Mouse (Mus musculus): ENCODE measurements around the gene Lrrk1. TPM values are rescaled to one million over a fixed set of nuclear protein-coding genes. Genes with fewer than 3 reads are reported as not detected.

The Lrrk1 gene
- polyA plus RNA-seq, 1 experiment from 2014 or later, result 11.9 TPM

DNA sequence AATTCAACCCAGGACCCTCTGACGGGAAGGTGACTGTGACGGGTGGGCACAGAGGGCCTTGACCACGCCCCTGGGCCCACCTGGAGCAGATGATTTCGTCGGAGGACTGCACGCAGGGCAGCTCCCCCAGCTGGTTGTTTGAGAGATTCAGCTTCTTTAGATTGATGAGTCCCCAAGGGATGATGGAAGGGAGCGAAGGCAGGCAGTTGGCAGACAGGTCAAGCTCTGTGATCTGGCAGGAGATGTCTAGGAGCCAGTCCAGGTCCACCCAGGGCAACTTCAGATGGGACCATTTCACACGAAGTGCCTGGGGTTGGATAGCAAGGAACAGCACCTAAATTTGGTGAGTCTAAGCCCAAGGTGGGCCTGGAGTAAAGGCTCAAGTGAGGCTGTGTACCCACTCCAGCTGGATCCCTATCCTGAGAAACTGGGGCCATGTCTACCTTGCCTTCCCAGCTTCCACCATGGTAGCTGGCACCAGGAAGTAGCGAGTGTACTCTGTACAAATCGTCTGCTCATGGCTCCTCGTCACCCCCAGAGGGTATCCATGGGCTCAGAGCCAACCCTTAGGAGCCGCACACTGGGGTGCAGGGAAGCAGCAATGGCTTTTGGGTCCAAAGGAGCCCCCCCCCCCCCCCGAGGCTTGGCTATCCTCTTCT is 79.4 kb downstream of the Lrrk1 start:
- DNase-seq (ENCODE audit: low spot score), result no peak
- Histone ChIP-seq H3K27me3 (replicated peaks; ENCODE audit: control insufficient read depth, insufficient read depth, low read length) (no peaks in the 10 kb centered on the region), H3K36me3 (ENCODE audit: control insufficient read depth, insufficient read depth, low read length) (0 out of 2 replicates have a peak, but pooled peaks cover 12% of the 10 kb centered on the region), H3K4me3 (ENCODE audit: low read depth, low read length) (no peak overlapping the region), H3K27ac (replicated peaks; ENCODE audit: low read depth, low read length) (no peak overlapping the region), H3K4me1 (ENCODE audit: control insufficient read depth, insufficient read depth, low read length) (0 out of 2 replicates have a peak, but pooled peaks cover 4% of the 10 kb centered on the region), H3K9me3 (ENCODE audit: control insufficient read depth, low read length) (no peaks in the 10 kb centered on the region), H3K9ac (ENCODE audit: low read depth, low read length) (no peak overlapping the region), H3K4me2 (ENCODE audit: low read depth, low read length) (no peak overlapping the region)
- WGBS, result 72% methylated on average over 12 of the region's 13 CpGs
- ATAC-seq (ENCODE audit: low read depth), result no peak

GRCm38 (mm10) chr7:66307791-66308190 is 80.4 kb downstream of the Lrrk1 start:
- no peak overlapping the region for H3K4me2 ChIP-seq (ENCODE audit: low read depth, low read length)
- WGBS, result 85% methylated on average over 2 of the region's 2 CpGs

DNA sequence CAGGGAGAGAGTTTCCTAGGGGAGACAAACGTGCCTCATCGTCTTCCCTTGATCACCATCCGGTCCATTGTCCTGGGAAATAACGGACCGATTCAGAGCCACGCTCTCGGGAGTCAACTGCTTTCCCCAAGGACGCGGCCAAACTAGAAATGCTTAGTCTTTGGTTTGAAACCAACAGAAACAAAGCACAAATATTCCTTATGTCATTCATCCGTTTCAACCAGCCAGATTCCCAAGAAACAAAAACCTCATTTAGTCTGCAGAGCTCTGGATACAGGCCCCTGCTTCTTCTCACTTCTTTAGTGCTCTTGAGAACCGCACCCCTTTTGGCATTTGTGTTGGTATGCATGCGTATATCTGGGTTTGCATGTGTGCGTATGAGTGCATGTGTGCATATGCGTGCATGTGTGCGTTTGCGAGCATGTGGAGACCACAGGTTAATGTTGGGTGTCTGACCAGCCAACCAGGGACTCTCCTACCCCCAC is 82.4 kb downstream of the Lrrk1 start:
- H3K27ac ChIP-seq (replicated peaks; ENCODE audit: low read depth, low read length), result peak overlapping the region; percentile 22; the same call in 1 of the 2 replicates
- no peak for DNase-seq (ENCODE audit: low spot score)

More at GRCm38 (mm10) chr7:66307791-66308190, 80.4 kb downstream of the Lrrk1 start:
- Histone ChIP-seq H3K36me3 (ENCODE audit: control insufficient read depth, insufficient read depth, low read length) (0 out of 2 replicates have a peak, but pooled peaks cover 12% of the 10 kb centered on the region), H3K27ac (replicated peaks; ENCODE audit: low read depth, low read length) (no peak overlapping the region), H3K9me3 (ENCODE audit: control insufficient read depth, low read length) (no peaks in the 10 kb centered on the region), H3K27me3 (replicated peaks; ENCODE audit: control insufficient read depth, insufficient read depth, low read length) (no peaks in the 10 kb centered on the region), H3K4me3 (ENCODE audit: low read depth, low read length) (no peak overlapping the region), H3K9ac (ENCODE audit: low read depth, low read length) (no peak overlapping the region; the same call in 1 of the 2 replicates), H3K4me1 (ENCODE audit: control insufficient read depth, insufficient read depth, low read length) (0 out of 2 replicates have a peak, but pooled peaks cover 4% of the 10 kb centered on the region)
- ATAC-seq (ENCODE audit: low read depth), result no peak
- DNase-seq (ENCODE audit: low spot score), result no peak

GRCm38 (mm10) chr7:66304993-66305713 is 83.0 kb downstream of the Lrrk1 start:
- Histone ChIP-seq H3K27me3 (replicated peaks; ENCODE audit: control insufficient read depth, insufficient read depth, low read length) (no peaks in the 10 kb centered on the region), H3K9me3 (ENCODE audit: control insufficient read depth, low read length) (no peaks in the 10 kb centered on the region), H3K4me3 (ENCODE audit: low read depth, low read length) (no peak overlapping the region), H3K27ac (replicated peaks; ENCODE audit: low read depth, low read length) (peak overlapping the region; percentile 22; the same call in 1 of the 2 replicates), H3K9ac (ENCODE audit: low read depth, low read length) (no peak overlapping the region), H3K4me1 (ENCODE audit: control insufficient read depth, insufficient read depth, low read length) (no peaks in the 10 kb centered on the region), H3K4me2 (ENCODE audit: low read depth, low read length) (no peak overlapping the region), H3K36me3 (ENCODE audit: control insufficient read depth, insufficient read depth, low read length) (0 out of 2 replicates have a peak, but pooled peaks cover 12% of the 10 kb centered on the region)
- WGBS, result 77% methylated on average over 8 of the region's 8 CpGs
- DNase-seq (ENCODE audit: low spot score) (no peak), ATAC-seq (ENCODE audit: low read depth) (no peak)

More for the DNA sequence above, 82.4 kb downstream of the Lrrk1 start:
- Histone ChIP-seq H3K4me1 (ENCODE audit: control insufficient read depth, insufficient read depth, low read length) (no peaks in the 10 kb centered on the region), H3K36me3 (ENCODE audit: control insufficient read depth, insufficient read depth, low read length) (0 out of 2 replicates have a peak, but pooled peaks cover 12% of the 10 kb centered on the region), H3K9ac (ENCODE audit: low read depth, low read length) (no peak overlapping the region), H3K9me3 (ENCODE audit: control insufficient read depth, low read length) (no peaks in the 10 kb centered on the region), H3K27me3 (replicated peaks; ENCODE audit: control insufficient read depth, insufficient read depth, low read length) (no peaks in the 10 kb centered on the region), H3K4me2 (ENCODE audit: low read depth, low read length) (no peak overlapping the region), H3K4me3 (ENCODE audit: low read depth, low read length) (no peak overlapping the region)
- WGBS, result 75% methylated on average over 16 of the region's 16 CpGs
- ATAC-seq (ENCODE audit: low read depth), result no peak

DNA sequence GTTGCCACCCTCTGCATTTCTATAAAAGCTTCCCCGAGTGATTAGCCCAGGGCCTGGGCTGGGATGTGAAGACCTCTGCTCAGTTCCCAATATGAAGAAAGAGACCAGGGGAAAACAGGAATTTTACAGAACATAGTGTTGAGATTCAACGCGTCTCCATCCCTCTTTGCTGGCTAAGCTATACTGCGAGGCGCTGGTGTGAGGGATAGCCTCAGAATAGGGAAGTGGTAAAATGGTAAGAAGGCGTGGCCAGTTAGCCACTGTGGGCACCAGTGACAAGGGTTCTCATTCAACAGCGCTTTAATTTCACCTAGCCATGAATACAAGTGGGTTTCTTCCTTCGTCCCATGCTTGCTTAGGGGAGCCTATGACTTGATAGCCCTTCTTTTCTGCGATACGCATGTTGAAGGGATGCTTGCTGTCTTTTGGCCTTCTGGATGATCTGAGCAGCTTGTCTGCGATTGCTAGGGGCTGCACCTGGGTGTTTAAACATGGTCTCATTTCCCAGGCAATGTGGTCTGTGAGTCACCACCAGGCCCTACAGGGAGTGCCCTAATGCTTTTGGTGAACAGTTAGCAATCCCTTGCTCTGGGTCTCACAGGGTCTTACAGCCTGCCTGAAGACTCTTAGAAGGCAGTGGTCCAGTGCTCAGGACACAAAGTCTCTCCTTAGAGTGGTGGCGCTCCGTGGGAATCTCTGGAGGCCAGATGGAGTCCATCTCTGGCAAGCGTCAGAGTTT is 84.1 kb downstream of the Lrrk1 start:
- no peak overlapping the region for H3K4me2 ChIP-seq (ENCODE audit: low read depth, low read length)
- no peak overlapping the region for H3K4me3 ChIP-seq (ENCODE audit: low read depth, low read length)
- no peak overlapping the region for H3K27ac ChIP-seq (replicated peaks; ENCODE audit: low read depth, low read length)
- DNase-seq (ENCODE audit: low spot score) (no peak), ATAC-seq (ENCODE audit: low read depth) (no peak)
- 89% methylated on average over 14 of the region's 14 CpGs for WGBS
- no peaks in the 10 kb centered on the region for H3K9me3 ChIP-seq (ENCODE audit: control insufficient read depth, low read length)
- 0 out of 2 replicates have a peak, but pooled peaks cover 12% of the 10 kb centered on the region for H3K36me3 ChIP-seq (ENCODE audit: control insufficient read depth, insufficient read depth, low read length)
- no peak overlapping the region for H3K9ac ChIP-seq (ENCODE audit: low read depth, low read length)
- no peaks in the 10 kb centered on the region for H3K4me1 ChIP-seq (ENCODE audit: control insufficient read depth, insufficient read depth, low read length)
- H3K27me3 ChIP-seq (replicated peaks; ENCODE audit: control insufficient read depth, insufficient read depth, low read length), result no peaks in the 10 kb centered on the region

DNA sequence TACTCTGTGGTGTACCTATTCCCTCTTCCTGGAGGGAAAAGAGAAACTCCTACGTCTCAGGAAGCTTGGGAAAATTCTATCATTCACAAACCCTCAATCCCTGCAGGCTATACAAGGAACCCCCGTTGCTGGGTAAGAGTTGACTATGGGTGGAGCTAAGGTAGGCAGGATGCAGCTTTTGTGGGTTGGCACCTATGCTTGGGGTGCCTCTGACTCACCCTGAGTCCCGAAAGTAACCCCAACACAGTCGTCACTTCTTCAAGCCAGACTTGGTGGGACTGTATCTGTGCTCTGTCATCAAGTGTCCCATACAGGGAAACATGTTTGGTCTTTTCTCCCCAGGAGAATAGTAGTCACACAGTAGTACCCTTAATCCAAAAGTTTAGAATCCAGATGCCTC is 86.7 kb downstream of the Lrrk1 start:
- H3K36me3 ChIP-seq (ENCODE audit: control insufficient read depth, insufficient read depth, low read length), result 0 out of 2 replicates have a peak, but pooled peaks cover 7% of the 10 kb centered on the region
- H3K4me1 ChIP-seq (ENCODE audit: control insufficient read depth, insufficient read depth, low read length), result no peaks in the 10 kb centered on the region
- DNase-seq (ENCODE audit: low spot score), result no peak
- H3K4me2 ChIP-seq (ENCODE audit: low read depth, low read length), result no peak overlapping the region
- ATAC-seq (ENCODE audit: low read depth), result no peak
- no peaks in the 10 kb centered on the region for H3K9me3 ChIP-seq (ENCODE audit: control insufficient read depth, low read length)
- H3K9ac ChIP-seq (ENCODE audit: low read depth, low read length), result no peak overlapping the region
- H3K27me3 ChIP-seq (replicated peaks; ENCODE audit: control insufficient read depth, insufficient read depth, low read length), result no peaks in the 10 kb centered on the region
- WGBS, result 79% methylated on average over 4 of the region's 4 CpGs
- H3K27ac ChIP-seq (replicated peaks; ENCODE audit: low read depth, low read length), result no peak overlapping the region
- H3K4me3 ChIP-seq (ENCODE audit: low read depth, low read length), result no peak overlapping the region

- Histone ChIP-seq H3K4me2 (ENCODE audit: low read depth, low read length) (no peak overlapping the region), H3K27ac (replicated peaks; ENCODE audit: low read depth, low read length) (no peak overlapping the region), H3K36me3 (ENCODE audit: control insufficient read depth, insufficient read depth, low read length) (0 out of 2 replicates have a peak, but pooled peaks cover 2% of the 10 kb centered on the region), H3K9me3 (ENCODE audit: control insufficient read depth, low read length) (no peaks in the 10 kb centered on the region), H3K4me1 (ENCODE audit: control insufficient read depth, insufficient read depth, low read length) (no peaks in the 10 kb centered on the region), H3K27me3 (replicated peaks; ENCODE audit: control insufficient read depth, insufficient read depth, low read length) (no peaks in the 10 kb centered on the region), H3K9ac (ENCODE audit: low read depth, low read length) (no peak overlapping the region), H3K4me3 (ENCODE audit: low read depth, low read length) (no peak overlapping the region)
- peak; percentile 90 for DNase-seq (ENCODE audit: low spot score)
- ATAC-seq (ENCODE audit: low read depth), result peak; percentile 75
- 3% methylated on average over 5 of the region's 5 CpGs for WGBS
Observed at GRCm38 (mm10) chr7:66300680-66301079, 87.5 kb downstream of the Lrrk1 start.

- no peak overlapping the region for H3K4me2 ChIP-seq (ENCODE audit: low read depth, low read length)
- peaks cover 12% of the 10 kb centered on the region; the same call in 1 of the 2 replicates for H3K36me3 ChIP-seq (ENCODE audit: control insufficient read depth, insufficient read depth, low read length)
- no peaks in the 10 kb centered on the region for H3K27me3 ChIP-seq (replicated peaks; ENCODE audit: control insufficient read depth, insufficient read depth, low read length)
- ATAC-seq (ENCODE audit: low read depth) (no peak), DNase-seq (ENCODE audit: low spot score) (no peak)
- H3K9ac ChIP-seq (ENCODE audit: low read depth, low read length), result no peak overlapping the region
- H3K27ac ChIP-seq (replicated peaks; ENCODE audit: low read depth, low read length), result no peak overlapping the region
- no peaks in the 10 kb centered on the region for H3K9me3 ChIP-seq (ENCODE audit: control insufficient read depth, low read length)
- no peak overlapping the region for H3K4me3 ChIP-seq (ENCODE audit: low read depth, low read length)
- no peaks in the 10 kb centered on the region for H3K4me1 ChIP-seq (ENCODE audit: control insufficient read depth, insufficient read depth, low read length)
- 62% methylated on average over 9 of the region's 9 CpGs for WGBS
Observed at GRCm38 (mm10) chr7:66297656-66298021, 90.5 kb downstream of the Lrrk1 start.

Measured in embryonic facial prominence, embryonic 14.5 days (tissue).